Mouse (Mus musculus) cerebellum, postnatal 10 days (tissue): ENCODE data around the gene Noto.
A peak's percentile ranks its signal among the peaks of the same experiment; 100 is the strongest.
"Not testable (repeated sequence)": the region's sequence is repeated elsewhere in the genome, so short reads cannot be mapped to it uniquely, and the experiment has no call there.

Experiments used
- DNase-seq, 2 experiments: peaks; one replicate each; pipeline ENCODE4 v3.0.0; 2021; ENCODE audit warnings: mixed read lengths in 2 of 2

Noto gene

GRCm38 (mm10) chr6:85431842-85432431 lies 8.3 kb downstream of the Noto start, which contains the start of gene Smyd5:
Smyd5 (plus strand) TSS chr6:85431989.
- DNase-seq, result peak; percentile 90

GRCm38 (mm10) chr6:85433865-85434264 lies 10.2 kb downstream of the Noto start:
- DNase-seq, result no peak

- no peak for DNase-seq
Observed at GRCm38 (mm10) chr6:85436204-85436603, 12.5 kb downstream of the Noto start.

- no peak for DNase-seq
Observed at GRCm38 (mm10) chr6:85436631-85437030, 12.9 kb downstream of the Noto start.

GRCm38 (mm10) chr6:85441142-85441541 lies 17.5 kb downstream of the Noto start:
- no peak for DNase-seq

- no peak for DNase-seq
Observed at GRCm38 (mm10) chr6:85443488-85444233, 20.0 kb downstream of the Noto start.

GRCm38 (mm10) chr6:85444266-85444965 lies 20.7 kb downstream of the Noto start:
- DNase-seq, result no peak

- DNase-seq, result no peak
Observed at GRCm38 (mm10) chr6:85445286-85445685, 21.6 kb downstream of the Noto start.

GRCm38 (mm10) chr6:85447351-85447750 lies 23.7 kb downstream of the Noto start:
- DNase-seq, result no peak

GRCm38 (mm10) chr6:85450140-85450539 lies 26.5 kb downstream of the Noto start:
- not testable (repeated sequence) for DNase-seq

- DNase-seq, result peak; percentile 99
Observed at GRCm38 (mm10) chr6:85450697-85451663, 27.3 kb downstream of the Noto start, which contains the start of gene Cct7. Cct7 (plus strand) TSS chr6:85451514.

GRCm38 (mm10) chr6:85451664-85452410 lies 28.2 kb downstream of the Noto start, which contains the start of gene Pradc1:
Pradc1 (minus strand) TSS chr6:85451970.
- peak; percentile 96 to 99 for DNase-seq

GRCm38 (mm10) chr6:85452411-85452665 lies 28.7 kb downstream of the Noto start:
- DNase-seq, result no peak

GRCm38 (mm10) chr6:85452816-85453215 lies 29.1 kb downstream of the Noto start:
- DNase-seq, result peak in 1 of 2 experiments; percentile 26

GRCm38 (mm10) chr6:85459621-85460020 lies 35.9 kb downstream of the Noto start:
- DNase-seq, result no peak

GRCm38 (mm10) chr6:85465381-85465780 lies 41.7 kb downstream of the Noto start:
- DNase-seq, result peak; percentile 50 to 64

GRCm38 (mm10) chr6:85469660-85470430 lies 46.2 kb downstream of the Noto start:
- peak in 1 of 2 experiments; percentile 37 for DNase-seq

- DNase-seq, result peak; percentile 61 to 65
Observed at GRCm38 (mm10) chr6:85471962-85472361, 48.3 kb downstream of the Noto start.

GRCm38 (mm10) chr6:85472542-85472941 lies 48.9 kb downstream of the Noto start:
- no peak for DNase-seq

- DNase-seq, result no peak
Observed at GRCm38 (mm10) chr6:85475581-85475980, 51.9 kb downstream of the Noto start.

- peak; percentile 61 to 74 for DNase-seq
Observed at GRCm38 (mm10) chr6:85477366-85477917, 53.8 kb downstream of the Noto start.
